Mouse (Mus musculus) hindbrain, embryonic 13.5 days (tissue): ENCODE data around the gene Tmem246. TPM values are rescaled to one million over a fixed set of nuclear protein-coding genes. Genes with fewer than 3 reads are reported as not detected.

Source experiments
- ATAC-seq: fragments of 200-750 bp; cut with Nextera tagmentation; 2 replicates; pipeline ENCODE4 v1.8.0; 2017; ENCODE audit warnings: moderate TSS enrichment; ENCODE audit not compliant: low FRiP score
- H3K27ac ChIP-seq: fragments of 300-500 bp; sonication (generic); 2 replicates; pipeline ENCODE4 v1.5.1; 2015; ENCODE audit warnings: inconsistent platforms, mild to moderate bottlenecking, moderate library complexity
- H3K27me3 ChIP-seq: fragments of 300-500 bp; sonication (generic); 2 replicates; pipeline ENCODE4 v1.6.1; 2015; ENCODE audit warnings: mild to moderate bottlenecking, inconsistent platforms
- H3K36me3 ChIP-seq: fragments of 300-500 bp; sonication (generic); 2 replicates; pipeline ENCODE4 v1.6.1; 2015; ENCODE audit warnings: mild to moderate bottlenecking, inconsistent platforms
- H3K4me1 ChIP-seq: fragments of 300-500 bp; sonication (generic); replicated peaks from 2 replicates; pipeline ENCODE4 v1.6.1; 2015; ENCODE audit warnings: inconsistent platforms
- H3K4me2 ChIP-seq: fragments of 300-500 bp; sonication (generic); 2 replicates; pipeline ENCODE4 v1.6.1; 2015; ENCODE audit warnings: inconsistent platforms, mild to moderate bottlenecking, moderate library complexity
- H3K4me3 ChIP-seq: fragments of 300-500 bp; sonication (generic); 2 replicates; pipeline ENCODE4 v1.5.1; 2015; ENCODE audit warnings: mild to moderate bottlenecking, inconsistent platforms
- H3K9ac ChIP-seq: fragments of 300-500 bp; sonication (generic); 2 replicates; pipeline ENCODE4 v1.6.1; 2015; ENCODE audit warnings: mild to moderate bottlenecking, inconsistent platforms
- H3K9me3 ChIP-seq: fragments of 300-500 bp; sonication (generic); 2 replicates; pipeline ENCODE4 v1.6.1; 2016; ENCODE audit warnings: inconsistent platforms
- WGBS: fragments of 180-500 bp; shearing (Covaris S2); methylation state at CpG from one replicate; pipeline ENCODE4 v1.1.7; 2015; 5-methylcytosine and 5-hydroxymethylcytosine counted together
- polyA plus RNA-seq: library from polyadenylated mRNA; unstranded; fragments of >200 nt; fragmentation: Nextera tagmentation; extraction: Ambion mirVana; gene quantifications from 2 replicates; pipeline ENCODE4 v1.2.1, GENCODE M21; 2015

Gene Tmem246
- polyA plus RNA-seq, 1 experiment from 2014 or later: 62.7 TPM

- WGBS: 73% methylated on average over 20 of the region's 20 CpGs
Measured at GRCm38 (mm10) chr4:49559915-49560772, 37.5 kb downstream of the Tmem246 start.

GRCm38 (mm10) chr4:49558181-49558580 lies 39.5 kb downstream of the Tmem246 start:
- no peaks in the 10 kb centered on the region for H3K27me3 ChIP-seq
- WGBS: 87% methylated on average over 2 of the region's 2 CpGs
- no peak overlapping the region for H3K4me3 ChIP-seq
- H3K27ac ChIP-seq: no peak overlapping the region
- H3K4me1 ChIP-seq: no peaks in the 10 kb centered on the region
- H3K36me3 ChIP-seq: no peaks in the 10 kb centered on the region
- H3K4me2 ChIP-seq: no peak overlapping the region
- no peaks in the 10 kb centered on the region for H3K9me3 ChIP-seq
- ATAC-seq: no peak
- no peak overlapping the region for H3K9ac ChIP-seq

More at GRCm38 (mm10) chr4:49559915-49560772, 37.5 kb downstream of the Tmem246 start:
- Histone ChIP-seq H3K4me1 (no peaks in the 10 kb centered on the region), H3K9ac (no peak overlapping the region), H3K4me3 (no peak overlapping the region), H3K4me2 (no peak overlapping the region), H3K27me3 (no peaks in the 10 kb centered on the region), H3K36me3 (no peaks in the 10 kb centered on the region), H3K27ac (no peak overlapping the region), H3K9me3 (no peaks in the 10 kb centered on the region)
- peak; percentile 57; the same call in 1 of the 2 replicates for ATAC-seq

- Histone ChIP-seq H3K4me2 (no peak overlapping the region), H3K27me3 (no peaks in the 10 kb centered on the region), H3K4me3 (no peak overlapping the region), H3K4me1 (no peaks in the 10 kb centered on the region), H3K27ac (no peak overlapping the region), H3K36me3 (no peaks in the 10 kb centered on the region), H3K9me3 (no peaks in the 10 kb centered on the region), H3K9ac (no peak overlapping the region)
- WGBS: 94% methylated on average over 7 of the region's 7 CpGs
- ATAC-seq: no peak
Measured at GRCm38 (mm10) chr4:49557375-49557774, 40.3 kb downstream of the Tmem246 start.

GRCm38 (mm10) chr4:49553380-49553779 lies 44.3 kb downstream of the Tmem246 start:
- H3K4me3 ChIP-seq: no peak overlapping the region
- 91% methylated on average over 5 of the region's 5 CpGs for WGBS
- no peaks in the 10 kb centered on the region for H3K9me3 ChIP-seq
- no peak overlapping the region for H3K9ac ChIP-seq
- no peak overlapping the region for H3K27ac ChIP-seq
- no peaks in the 10 kb centered on the region for H3K36me3 ChIP-seq
- no peaks in the 10 kb centered on the region for H3K27me3 ChIP-seq
- no peak overlapping the region for H3K4me2 ChIP-seq
- no peaks in the 10 kb centered on the region for H3K4me1 ChIP-seq
- no peak for ATAC-seq

DNA sequence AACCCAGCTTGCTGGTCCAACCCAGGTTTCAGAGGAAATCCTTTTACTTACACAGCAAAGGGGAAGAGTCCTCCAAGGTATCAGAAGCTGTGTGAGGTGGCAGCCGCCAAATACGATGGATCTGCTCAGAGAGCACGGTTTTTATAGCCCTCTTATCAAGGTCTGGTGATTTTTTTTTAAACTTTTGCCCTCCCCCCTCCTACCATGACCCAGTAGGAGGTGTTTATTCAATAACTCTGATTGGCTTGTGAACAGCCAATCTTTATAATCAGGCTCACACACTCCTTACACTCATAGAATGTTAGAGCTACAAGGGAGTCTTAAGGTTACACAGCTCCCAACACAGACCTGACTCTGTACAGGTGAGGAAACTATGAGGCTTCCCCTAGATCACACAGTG lies 48.3 kb downstream of the Tmem246 start, which contains the start of gene Aldob:
Gene Aldob (minus strand): TSS at position 164 of the 400 bp plus-strand sequence.
- Histone ChIP-seq H3K27me3 (no peaks in the 10 kb centered on the region), H3K9me3 (no peaks in the 10 kb centered on the region), H3K4me2 (no peak within 1 kb of the TSS), H3K36me3 (no peaks in the 10 kb centered on the region), H3K4me3 (no peak within 1 kb of the TSS), H3K27ac (no peak within 1 kb of the TSS), H3K9ac (no peak within 1 kb of the TSS), H3K4me1 (no peaks in the 10 kb centered on the region)
- no peak for ATAC-seq
- WGBS: 68% methylated on average over 3 of the region's 3 CpGs

GRCm38 (mm10) chr4:49547544-49548219 lies 50.0 kb downstream of the Tmem246 start:
- H3K4me3 ChIP-seq: no peak overlapping the region
- no peak for ATAC-seq
- H3K27me3 ChIP-seq: no peaks in the 10 kb centered on the region
- WGBS: 87% methylated on average over 7 of the region's 7 CpGs
- H3K9ac ChIP-seq: no peak overlapping the region
- H3K4me2 ChIP-seq: no peak overlapping the region
- no peak overlapping the region for H3K27ac ChIP-seq
- H3K9me3 ChIP-seq: no peaks in the 10 kb centered on the region
- no peaks in the 10 kb centered on the region for H3K36me3 ChIP-seq
- H3K4me1 ChIP-seq: no peaks in the 10 kb centered on the region

DNA sequence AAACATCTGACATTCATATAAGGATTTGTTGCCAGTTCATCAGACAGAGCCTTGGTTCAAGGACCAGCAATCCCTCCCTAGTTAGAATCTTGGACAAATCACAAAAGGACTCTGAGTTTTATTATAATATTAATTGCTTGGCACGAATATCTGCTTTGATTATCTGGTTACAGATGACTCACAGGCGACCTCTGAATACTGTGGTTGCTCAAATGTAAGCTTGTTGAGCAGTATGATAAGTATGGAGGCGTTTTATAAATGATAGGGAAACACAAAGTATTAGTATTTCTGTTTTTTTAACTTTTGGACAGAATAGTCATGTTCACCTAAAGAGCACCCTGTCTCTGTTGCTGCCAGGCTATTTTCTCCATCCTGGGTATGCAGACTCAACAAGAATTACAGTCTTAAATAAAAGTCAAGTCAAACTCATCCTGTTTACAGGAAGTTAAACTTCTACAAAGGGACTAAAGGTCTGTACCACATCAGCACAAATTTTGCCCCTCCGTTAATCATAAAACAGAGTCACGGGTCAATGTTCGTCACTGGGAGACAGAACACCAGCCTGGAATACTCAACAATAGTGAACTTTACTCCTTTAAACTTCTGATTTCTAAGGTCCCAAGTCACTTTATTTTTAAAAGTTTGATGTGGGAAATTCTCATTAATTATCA lies 50.7 kb downstream of the Tmem246 start:
- Histone ChIP-seq H3K4me1 (no peaks in the 10 kb centered on the region), H3K27me3 (no peaks in the 10 kb centered on the region), H3K27ac (no peak overlapping the region), H3K9ac (no peak overlapping the region), H3K36me3 (no peaks in the 10 kb centered on the region), H3K9me3 (no peaks in the 10 kb centered on the region), H3K4me2 (no peak overlapping the region), H3K4me3 (no peak overlapping the region)
- 79% methylated on average over 6 of the region's 6 CpGs for WGBS
- ATAC-seq: no peak

DNA sequence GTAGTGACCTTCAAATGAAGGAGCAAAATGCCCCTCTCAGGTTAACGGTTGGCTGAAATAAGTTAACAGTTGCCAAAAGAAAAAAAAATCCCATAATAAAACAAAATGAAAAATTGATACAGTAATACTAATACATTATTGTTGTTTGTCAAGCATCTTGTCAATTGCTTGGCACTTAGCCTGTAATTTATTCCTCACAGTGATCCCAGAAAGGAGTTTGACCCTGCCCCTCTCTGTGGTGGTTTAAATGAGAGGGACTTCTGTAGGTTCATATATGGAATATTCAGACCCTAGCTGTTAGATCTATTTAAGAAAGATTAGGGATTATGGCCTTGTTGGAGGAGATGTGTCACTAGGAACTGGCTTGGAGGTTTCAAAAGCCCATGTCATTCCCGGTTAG lies 51.6 kb downstream of the Tmem246 start:
- Histone ChIP-seq H3K4me1 (no peaks in the 10 kb centered on the region), H3K4me3 (no peak overlapping the region), H3K27me3 (no peaks in the 10 kb centered on the region), H3K36me3 (no peaks in the 10 kb centered on the region), H3K27ac (no peak overlapping the region), H3K9ac (no peak overlapping the region), H3K9me3 (no peaks in the 10 kb centered on the region), H3K4me2 (no peak overlapping the region)
- 98% methylated on average over 2 of the region's 2 CpGs for WGBS
- no peak for ATAC-seq

GRCm38 (mm10) chr4:49540966-49541365 lies 56.7 kb downstream of the Tmem246 start:
- H3K27ac ChIP-seq: no peak overlapping the region
- WGBS: 78% methylated on average over 3 of the region's 3 CpGs
- no peaks in the 10 kb centered on the region for H3K9me3 ChIP-seq
- H3K27me3 ChIP-seq: no peaks in the 10 kb centered on the region
- no peak for ATAC-seq
- no peak overlapping the region for H3K9ac ChIP-seq
- no peaks in the 10 kb centered on the region for H3K4me1 ChIP-seq
- H3K36me3 ChIP-seq: no peaks in the 10 kb centered on the region
- no peak overlapping the region for H3K4me2 ChIP-seq
- H3K4me3 ChIP-seq: no peak overlapping the region

DNA sequence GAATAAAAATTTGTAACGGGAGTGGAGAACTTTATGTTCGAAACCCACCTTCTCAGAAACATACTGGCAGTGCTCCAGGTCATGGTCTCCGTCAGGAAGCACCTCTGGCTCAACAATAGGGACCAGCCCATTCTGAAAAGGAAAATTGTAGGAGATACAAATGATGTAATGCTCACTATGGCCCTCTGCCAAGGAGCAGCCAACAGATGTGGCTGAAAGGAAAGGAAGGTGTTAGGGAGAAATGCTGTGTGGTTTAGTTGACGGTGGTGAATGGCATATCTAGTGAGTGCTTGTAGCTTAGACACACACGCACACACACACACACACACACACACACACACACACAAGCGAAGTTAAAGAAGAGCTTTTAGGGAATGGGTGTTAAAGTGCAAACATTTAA lies 58.0 kb downstream of the Tmem246 start:
- Histone ChIP-seq H3K27me3 (no peaks in the 10 kb centered on the region), H3K27ac (no peak overlapping the region), H3K9me3 (no peaks in the 10 kb centered on the region), H3K36me3 (no peaks in the 10 kb centered on the region), H3K4me2 (no peak overlapping the region), H3K4me3 (no peak overlapping the region), H3K4me1 (no peaks in the 10 kb centered on the region), H3K9ac (no peak overlapping the region)
- no peak for ATAC-seq
- WGBS: 78% methylated on average over 6 of the region's 6 CpGs

- H3K9me3 ChIP-seq: no peaks in the 10 kb centered on the region
- H3K4me2 ChIP-seq: no peak overlapping the region
- peaks cover 13% of the 10 kb centered on the region for H3K36me3 ChIP-seq
- WGBS: 90% methylated on average over 4 of the region's 4 CpGs
- no peak overlapping the region for H3K4me3 ChIP-seq
- H3K4me1 ChIP-seq: no peaks in the 10 kb centered on the region
- H3K9ac ChIP-seq: no peak overlapping the region
- no peak for ATAC-seq
- no peak overlapping the region for H3K27ac ChIP-seq
- H3K27me3 ChIP-seq: no peaks in the 10 kb centered on the region
Measured at GRCm38 (mm10) chr4:49536671-49537070, 61.0 kb downstream of the Tmem246 start.

GRCm38 (mm10) chr4:49535675-49536294 lies 61.9 kb downstream of the Tmem246 start:
- no peak overlapping the region for H3K4me3 ChIP-seq
- no peak overlapping the region for H3K4me2 ChIP-seq
- ATAC-seq: no peak
- no peak overlapping the region for H3K27ac ChIP-seq
- WGBS: 90% methylated on average over 4 of the region's 4 CpGs
- H3K9me3 ChIP-seq: no peaks in the 10 kb centered on the region
- peaks cover 17% of the 10 kb centered on the region for H3K36me3 ChIP-seq
- no peaks in the 10 kb centered on the region for H3K27me3 ChIP-seq
- no peaks in the 10 kb centered on the region for H3K4me1 ChIP-seq
- H3K9ac ChIP-seq: no peak overlapping the region
